Mouse (Mus musculus) frontal cortex, postnatal 10 days (tissue): ENCODE measurements around the gene Prkn.

ENCODE experiments used
- DNase-seq, 2 experiments: peaks; one replicate each; pipeline ENCODE4 v3.0.0; 2022; ENCODE audit warnings: low spot score in 2 of 2, mixed read lengths in 1 of 2

Gene Prkn

DNA sequence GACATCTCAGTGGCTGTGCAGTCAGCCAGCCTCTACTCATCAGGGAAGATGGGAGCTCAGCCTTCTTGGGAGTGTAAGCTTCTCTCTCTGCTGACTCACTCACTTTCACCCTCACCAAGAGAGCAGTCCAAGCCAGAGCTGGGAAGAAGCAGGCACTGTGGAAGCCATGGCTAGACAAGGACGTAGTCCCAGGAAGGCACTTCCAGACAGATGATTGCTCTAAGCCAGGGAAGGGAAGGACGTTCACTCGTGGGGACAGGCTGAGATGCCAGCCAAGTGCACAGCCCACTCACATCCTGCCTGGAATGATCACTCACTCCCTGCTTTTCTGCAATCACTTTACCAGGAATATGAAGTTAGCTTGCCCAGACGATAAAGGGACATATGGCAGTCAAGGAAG lies 430.0 kb downstream of the Prkn start:
- no peak for DNase-seq

DNA sequence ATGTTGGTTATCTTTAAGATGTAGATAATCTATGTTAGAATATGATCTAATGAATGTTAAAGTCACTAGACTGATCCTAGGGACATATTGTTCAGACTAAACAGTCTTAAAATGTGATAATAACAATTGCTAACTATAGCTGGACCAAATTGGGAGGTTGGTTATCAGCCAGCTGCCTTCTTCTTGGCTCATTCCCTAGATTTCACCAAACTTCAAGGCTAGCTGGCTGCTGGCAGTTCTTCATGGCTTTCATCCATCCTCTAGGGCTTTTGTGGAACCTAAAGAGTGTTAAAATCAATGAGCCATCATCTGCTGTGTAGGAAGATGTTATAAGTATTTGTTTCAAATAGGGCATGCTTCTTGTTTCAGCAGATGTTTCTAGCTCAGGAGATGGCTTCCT lies 431.7 kb downstream of the Prkn start:
- DNase-seq: peak in 1 of 2 experiments; percentile 22

DNA sequence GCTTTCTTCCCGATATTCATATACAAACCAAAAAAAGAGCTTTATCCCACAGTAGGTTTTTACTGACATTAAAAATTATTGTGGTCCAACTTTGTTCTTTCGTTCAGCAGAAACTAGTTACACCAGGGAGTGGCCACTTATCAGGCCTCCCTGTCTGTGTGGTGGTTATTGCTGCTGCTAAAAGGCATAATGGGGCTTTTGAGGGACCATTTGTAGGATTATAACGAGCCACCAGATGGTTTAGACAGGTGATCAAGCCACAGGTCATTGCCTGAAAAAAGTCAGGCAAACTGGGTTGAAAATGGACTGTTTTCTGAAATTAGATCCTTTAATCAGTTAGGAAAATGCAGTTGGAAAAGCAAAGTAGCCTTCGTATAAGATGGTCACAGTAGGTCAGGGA lies 444.1 kb downstream of the Prkn start:
- no peak for DNase-seq

DNA sequence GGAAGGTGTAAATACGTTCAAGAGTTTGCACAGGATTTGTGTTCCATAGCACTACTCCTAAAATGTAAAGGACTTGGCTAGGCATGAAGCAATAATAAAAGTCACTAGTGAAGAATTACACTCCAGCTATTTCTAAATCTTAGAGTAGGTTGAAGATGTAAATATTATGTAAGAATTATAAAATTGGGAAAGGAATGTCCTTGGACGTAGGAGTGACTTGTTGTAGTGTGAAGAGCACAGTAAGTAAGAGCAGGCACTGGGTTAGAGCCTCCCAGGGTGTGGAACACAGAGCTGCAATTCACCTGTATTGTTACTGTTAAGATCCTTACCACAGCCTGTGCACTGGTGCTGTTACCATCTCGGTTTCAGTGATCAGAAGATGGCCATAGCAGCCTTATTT lies 450.0 kb downstream of the Prkn start:
- DNase-seq: no peak

DNA sequence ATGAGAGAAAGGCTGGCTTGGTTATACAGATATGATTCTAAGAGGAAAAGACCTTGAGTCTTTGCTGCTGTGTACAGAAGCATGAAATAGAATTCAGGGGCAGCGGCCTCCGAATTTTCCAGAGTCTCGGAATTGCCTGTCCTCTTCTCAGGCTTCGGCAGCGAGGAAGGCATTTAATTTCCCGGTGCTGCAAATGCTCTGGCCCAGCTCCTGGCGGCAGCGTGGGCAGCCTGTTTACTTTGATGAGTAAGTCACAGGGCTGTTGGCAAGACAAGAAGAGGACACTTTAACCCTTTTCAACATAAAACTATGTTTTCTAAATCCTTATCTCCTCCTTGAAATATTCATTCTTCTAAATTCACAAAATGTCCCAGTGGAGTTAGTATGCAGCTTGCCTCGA lies 462.9 kb downstream of the Prkn start:
- DNase-seq: no peak

DNA sequence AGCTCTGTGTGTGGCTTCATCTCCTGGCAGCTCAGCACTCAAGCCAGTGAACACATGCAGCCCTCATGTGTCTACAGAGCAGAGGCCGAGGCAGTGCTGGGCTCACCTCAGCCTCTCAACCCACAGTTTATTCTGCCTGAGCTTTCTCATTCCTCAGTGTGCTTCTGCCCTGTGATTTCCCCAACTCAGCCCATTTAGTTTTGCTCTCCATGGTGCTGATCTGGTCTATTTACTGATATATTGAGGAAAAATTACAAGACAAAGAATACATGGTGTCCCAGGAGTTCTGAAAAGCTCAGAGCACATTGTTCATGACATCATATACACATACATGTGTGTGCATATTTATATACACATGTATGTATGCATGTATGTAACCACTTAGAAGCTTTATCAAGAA lies 469.7 kb downstream of the Prkn start:
- no peak for DNase-seq

DNA sequence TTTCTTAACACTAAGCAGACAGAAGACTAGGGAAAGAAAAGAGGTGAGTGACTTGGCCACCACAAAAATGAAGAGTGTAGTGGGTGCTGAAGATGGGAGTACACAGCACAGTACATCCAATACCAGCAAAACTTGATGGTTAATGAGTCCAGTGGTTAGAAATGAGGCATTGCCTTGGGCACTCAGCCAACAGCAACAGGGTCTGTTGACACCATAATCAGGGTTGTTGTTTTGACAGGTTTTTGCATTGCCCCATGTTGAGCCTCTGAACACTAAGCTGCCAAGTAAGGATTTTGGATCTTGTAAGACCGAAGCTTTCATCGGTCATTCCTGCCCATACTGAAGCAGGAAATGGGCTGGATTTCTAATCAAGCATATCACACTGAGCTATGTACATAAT lies 474.0 kb downstream of the Prkn start:
- DNase-seq: no peak

DNA sequence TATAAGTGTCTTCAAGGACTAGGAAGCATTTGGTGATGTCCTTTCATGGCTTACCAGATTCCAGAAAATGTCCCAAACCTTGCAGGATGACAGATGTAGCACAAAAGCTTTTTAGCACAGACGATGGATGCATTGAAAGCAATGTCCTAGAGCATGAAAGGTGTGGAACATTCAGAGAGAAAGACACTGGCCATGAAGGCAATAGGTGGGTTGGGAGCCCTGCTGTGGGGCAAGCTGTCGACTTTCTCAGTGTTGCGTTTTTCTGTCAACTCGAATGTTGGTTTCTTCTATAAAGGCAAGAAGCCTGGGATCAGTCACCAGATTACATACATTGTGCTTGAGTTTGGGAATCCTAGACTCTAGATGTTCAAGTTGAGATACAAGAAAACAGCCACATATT lies 475.5 kb downstream of the Prkn start:
- no peak for DNase-seq

DNA sequence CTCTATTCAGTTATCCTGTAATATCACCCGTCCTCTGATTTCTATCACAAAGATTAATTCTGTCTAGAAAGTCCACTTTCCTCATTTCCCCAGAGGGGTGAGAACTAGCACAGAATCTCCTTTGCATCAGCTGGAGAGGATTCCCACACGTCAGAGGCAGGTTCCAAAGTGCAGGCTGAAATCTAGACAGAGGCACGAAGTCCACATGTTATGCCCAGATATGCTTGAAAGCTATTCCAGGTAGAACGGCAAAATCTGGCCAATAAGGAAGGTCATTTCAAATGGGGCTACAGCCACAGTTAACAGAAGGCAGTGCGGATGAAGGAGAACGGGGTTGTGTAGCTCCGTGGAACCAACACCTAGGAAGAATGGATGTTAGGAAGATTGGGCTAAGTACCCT lies 478.8 kb downstream of the Prkn start:
- DNase-seq: no peak

DNA sequence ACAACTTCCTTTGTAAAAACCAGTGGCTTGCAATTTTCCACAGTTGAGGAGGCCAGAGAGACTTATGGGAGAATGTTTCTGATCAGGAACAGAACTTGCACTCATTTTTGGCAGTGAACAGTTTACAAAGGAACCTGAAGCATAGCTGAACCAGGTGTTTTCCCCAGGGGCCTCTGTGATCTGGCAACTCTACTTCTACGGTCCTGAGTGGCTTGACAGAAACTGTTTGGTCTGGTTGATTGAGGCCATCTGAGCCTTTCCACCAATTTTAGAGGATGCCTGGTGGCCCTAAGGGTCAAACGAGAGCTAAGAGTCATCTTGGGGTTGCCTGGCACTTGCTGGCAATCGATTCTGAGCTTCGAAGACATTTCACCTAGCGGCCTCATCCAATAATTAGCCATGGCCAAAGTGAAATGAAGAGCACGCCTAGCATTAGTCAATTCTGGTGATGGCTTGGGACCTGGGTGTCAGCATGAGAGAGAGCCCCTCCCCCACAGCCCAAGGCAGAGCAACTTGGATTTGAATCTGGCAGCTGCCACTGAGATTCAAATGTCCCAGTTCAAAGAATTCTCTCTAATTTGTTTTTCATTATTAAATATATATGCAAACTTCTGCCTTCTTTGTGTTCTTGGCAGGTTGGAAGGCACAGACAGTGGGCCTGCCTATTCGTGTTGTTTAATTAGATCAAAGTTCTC lies 479.6 kb downstream of the Prkn start:
- DNase-seq: no peak

DNA sequence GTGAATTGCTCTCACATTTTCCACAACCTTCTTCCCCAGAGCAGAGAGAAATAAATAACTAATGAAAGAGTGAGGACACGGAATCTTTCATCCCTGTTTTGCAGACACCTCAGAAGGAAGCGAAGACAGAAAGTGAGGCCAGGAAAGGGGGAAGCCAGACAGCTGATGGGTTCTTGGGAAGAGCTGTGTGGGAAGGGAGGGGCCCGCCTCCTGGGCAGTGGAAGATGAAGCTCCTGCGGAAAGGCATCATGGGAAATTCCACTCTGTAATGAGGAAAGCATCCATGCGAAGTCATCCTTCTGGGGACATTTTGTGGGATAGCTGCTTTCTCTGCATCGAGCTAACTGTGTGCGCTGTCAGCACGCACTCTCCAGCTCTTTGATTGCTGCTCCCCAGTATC lies 491.9 kb downstream of the Prkn start:
- DNase-seq: no peak

DNA sequence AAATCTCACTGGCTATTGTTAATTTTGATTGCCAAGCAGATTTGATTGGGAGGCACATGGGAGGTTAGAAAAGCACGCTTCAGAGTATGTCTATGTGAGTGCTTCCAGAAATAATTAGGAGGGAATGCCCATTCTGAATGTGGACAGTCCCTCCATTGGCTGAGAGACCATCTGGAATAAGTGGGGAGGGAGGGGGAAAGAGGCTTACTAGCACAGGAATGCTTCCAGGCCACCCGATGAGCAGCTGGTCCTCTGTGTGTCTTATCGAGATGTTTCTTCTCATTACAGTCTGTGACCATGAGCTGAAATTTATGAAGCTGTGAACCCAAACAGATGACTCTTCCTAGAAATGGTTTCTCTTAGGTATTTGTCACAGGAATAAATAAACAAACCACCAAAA lies 493.6 kb downstream of the Prkn start:
- no peak for DNase-seq

DNA sequence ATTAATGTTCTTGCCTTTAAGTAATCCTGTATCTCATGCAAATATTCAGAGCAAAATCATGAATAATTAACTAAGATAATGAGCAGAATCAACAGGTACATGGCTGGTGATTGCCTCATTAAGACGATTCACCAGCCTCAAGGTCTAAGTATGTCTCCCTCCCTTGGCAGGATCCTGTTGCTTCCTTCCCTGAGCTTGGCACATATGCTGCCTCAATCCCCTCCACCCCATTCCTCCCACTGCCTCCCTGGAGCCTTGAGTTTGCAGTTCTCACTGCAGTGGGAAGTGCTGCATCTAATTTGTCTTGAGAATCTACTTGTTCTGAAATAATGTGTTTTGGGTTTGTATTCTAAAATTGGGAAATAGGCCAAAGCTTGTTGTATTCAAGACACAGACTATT lies 496.0 kb downstream of the Prkn start:
- DNase-seq: no peak

DNA sequence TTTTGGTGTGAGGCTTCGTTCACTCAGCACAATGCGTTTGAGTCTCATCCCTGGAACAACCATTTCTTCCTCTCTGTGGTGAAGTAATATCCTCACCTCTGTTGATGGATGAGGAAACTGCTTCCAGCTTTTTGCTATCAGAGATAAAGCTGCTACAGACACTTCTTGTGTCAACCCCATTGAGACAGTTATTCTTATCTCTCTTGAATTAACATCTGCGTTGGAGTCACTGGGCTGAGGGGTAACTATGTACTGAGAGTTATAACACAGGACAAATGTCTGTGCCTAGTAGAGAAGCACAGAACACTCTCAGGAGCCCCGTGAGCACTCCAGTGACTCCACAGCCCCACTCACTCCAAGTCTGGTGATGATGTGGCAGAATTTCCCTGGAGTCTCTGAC lies 500.2 kb downstream of the Prkn start:
- DNase-seq: no peak

DNA sequence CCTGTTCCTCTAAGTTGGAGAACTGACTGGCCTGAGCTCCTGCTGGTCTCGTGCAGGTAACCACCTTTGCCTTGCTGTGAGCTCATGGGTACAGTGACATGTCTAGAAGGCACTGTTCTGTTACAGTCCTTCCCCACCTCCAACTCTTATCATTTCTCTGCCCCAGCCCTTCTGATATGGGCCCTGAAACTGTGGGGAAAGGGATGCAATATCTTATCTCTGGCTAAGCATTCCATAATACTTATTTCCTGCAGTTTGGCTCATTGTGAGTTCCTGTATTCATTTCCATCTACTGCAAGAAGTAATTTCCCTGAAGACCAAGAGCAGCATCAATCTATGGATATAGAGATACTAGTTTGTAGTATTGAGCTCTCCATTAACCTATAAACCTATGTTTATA lies 506.1 kb downstream of the Prkn start:
- no peak for DNase-seq

DNA sequence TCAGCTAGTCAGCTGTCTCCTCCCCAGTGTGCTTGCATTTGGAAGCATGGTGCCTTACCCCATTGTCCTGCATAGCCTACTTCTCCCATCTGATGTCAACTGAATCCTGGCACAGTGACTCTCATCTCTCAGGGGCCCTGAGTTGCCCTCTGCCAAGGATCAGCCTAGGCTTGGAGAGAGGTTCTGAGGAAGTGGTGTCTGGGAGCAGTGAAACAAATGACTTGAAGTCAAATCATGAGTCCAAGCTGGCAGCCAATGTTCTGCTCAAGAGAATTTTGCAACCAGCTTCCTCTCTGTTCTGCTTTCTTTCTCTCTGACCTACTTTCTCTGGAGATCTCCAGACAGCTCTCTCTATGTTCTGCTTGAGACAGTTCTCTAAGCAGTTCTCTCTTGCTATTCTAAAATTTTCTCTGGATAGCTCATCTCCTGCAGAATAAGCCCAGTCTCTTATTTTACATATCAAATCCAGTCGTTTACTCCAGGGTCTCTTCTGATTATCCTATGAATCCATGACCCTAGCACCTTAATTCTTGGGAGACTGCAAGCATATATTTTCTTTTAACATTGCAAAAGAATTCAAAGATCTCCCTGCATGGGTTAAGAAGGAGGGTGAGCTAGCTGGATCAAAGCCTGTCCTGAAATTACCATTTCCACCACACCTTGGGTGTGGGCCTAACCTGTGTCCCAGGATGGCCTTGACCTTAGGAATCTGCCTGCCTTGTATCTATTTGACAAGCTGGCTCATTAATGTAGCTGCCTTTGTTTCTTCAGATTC lies 512.8 kb downstream of the Prkn start:
- DNase-seq: no peak

DNA sequence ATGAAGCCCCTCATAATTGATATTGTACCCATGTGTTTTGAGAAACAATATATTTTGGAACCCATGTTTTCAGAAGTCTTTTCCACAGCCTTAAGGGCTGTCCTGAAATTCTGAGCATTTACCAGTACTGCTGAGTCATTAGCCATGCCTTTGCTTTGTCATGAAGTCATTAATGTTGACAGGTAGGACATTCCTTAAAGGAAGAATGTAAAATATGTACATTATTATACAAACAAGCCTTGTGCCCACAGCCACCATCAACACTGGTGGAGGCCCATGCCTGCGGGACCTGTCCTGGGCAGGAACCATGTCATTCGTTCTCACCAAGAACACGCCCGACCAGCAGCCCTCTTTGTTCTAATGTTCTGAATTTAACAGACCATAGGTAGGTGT lies 513.4 kb downstream of the Prkn start:
- DNase-seq: no peak

DNA sequence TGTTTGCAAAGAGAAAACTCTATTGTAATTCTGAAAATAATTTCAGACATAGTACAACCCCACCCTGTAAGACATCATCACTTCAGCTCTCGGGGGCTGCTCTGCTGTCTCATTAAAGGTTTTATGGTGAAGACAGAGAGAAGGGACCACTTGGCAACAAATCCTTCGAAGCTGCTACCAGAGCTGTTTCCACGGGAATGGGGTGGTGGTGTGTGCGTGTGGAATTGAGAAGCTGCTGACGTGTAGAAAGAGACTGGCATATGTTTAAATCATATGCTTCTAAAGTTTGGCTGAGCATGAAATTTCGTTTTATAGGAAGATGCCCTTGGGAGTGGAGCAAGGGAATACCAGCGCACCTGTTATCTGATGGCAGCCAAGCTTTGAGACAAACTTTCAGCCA lies 514.2 kb downstream of the Prkn start:
- DNase-seq: peak; percentile 14 to 40

DNA sequence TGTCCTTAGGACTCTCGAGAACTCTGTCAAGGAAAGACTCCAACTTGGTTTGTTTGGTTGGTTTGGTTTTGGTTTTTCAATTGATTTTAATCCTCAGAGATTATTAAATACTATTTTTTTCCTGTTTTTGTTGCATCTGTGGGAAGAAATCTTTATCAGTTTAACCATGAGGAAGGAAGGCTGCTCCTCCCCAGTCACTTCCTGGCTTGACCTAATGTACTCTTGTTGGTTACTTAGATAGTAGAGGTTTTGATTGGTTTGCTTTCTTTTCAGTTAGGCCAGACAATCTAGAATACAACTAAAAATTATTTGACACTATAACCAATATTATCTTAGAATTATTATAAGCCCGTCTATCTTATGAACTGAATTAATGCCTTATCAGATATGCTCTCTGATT lies 535.3 kb downstream of the Prkn start:
- DNase-seq: no peak

DNA sequence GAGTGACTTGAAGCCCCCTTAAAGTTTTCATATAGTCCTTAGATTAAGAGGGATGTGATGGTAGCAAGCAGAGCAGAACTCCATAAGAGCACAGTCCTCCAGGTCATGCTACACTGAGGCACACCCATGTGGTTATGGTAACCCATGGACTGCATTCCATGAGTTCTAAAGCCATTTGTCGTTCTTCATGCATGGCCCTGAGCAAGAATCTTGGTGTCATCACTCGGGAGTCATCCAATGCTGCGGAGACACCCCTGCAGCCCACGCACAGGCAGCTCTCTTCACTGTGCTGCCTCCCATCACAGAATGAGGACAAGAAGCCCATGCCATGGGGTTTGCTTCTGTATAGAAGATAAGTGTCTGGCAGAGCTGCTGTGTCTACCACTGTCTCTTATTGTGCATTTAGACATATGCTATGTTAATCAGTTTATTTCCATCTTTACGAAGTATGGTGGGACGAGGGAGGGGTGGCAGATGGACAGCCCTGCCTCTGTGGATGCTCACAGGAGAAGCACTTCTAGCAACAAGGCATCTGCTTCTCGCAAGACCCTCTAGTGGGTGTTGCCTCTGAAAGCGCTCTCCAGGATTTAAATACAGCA lies 543.3 kb downstream of the Prkn start:
- DNase-seq: peak; percentile 20 to 54

DNA sequence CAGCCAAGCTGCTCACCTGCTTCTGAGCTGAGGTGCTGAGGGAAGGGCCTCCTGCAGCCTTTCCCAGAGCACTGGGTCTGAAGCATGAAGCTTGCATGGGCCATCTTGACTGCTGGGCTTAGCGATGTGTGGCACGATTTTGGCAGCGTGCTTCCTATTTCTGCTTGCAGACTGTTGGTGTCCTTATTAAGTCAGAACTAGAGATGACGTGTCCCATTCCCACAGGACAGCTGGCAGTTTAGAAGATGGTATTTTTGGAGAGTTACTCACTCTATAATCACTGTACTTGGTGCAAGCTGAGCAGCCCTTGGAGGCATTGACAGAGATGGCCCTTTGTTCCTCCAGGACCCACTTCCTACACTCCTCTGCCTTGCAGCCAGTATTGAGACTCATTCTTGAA lies 545.1 kb downstream of the Prkn start:
- DNase-seq: peak; percentile 41 to 67

DNA sequence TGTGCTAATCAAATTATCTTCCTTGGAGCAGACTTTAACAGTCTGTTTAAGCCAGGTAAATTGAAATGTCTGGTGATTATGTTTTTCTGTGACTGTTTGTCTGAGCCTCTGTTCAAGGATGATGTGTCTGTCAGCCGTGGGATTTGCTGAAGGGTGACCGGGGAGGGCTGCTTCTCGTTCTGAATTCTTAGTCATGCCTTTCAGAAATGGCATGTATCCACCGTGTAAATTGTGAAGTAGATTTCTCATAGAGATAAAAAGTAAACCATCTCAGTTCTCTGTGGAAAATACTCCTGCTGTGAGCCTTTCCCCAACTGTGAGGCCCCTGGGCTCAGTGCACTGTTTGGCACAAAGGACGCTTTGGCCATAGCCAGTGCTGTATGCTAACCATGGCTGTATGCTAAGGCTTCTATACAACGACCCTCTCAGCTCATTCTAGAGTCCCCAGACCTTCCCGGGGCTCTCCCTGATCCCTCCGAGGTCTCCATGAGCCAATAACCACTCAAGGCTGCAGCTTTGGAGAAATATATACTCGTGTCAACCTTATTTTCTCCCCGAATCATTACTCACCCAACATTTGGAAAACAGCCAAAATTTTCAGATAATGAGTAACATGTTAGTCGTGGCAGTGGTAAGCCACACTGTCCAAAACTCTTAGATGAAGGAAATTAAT lies 552.6 kb downstream of the Prkn start:
- no peak for DNase-seq

DNA sequence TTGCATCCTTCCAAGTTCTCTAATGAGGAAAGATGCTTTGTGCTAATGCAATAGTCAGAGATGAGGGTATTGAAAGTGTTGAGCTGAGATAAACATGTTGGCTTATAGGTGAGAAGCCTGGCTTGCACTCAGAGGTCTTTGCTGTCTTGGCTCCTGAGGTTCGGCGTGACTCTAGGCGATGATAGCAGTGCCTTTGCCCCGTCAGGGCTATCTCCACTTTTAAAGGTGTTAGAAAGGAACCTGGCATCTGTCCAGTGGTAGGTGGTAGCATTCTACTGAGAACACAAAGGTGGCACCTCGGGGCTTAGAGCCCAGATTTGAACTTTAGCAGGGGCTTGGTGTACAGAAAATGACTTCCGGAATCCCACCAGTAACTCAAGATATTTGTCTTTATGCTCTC lies 554.4 kb downstream of the Prkn start:
- no peak for DNase-seq
